Mouse (Mus musculus) adipose tissue, adult 10 weeks (tissue): ENCODE data around the gene Prok1. TPM values are rescaled to one million over a fixed set of nuclear protein-coding genes. Genes with fewer than 3 reads are reported as not detected.

Experiments
- polyA plus RNA-seq: library from polyadenylated mRNA; stranded (reverse); fragments of 350-450 nt; fragmentation: Illumina TruSeq; extraction: RNeasy Lipid Tissue Mini Kit (QIAGEN cat#74804); gene quantifications from one replicate; pipeline ENCODE4 v1.2.3, GENCODE M21; 2014; ENCODE audit warnings: low read depth, low replicate concordance

Prok1 gene
- polyA plus RNA-seq = not detected

GRCm38 (mm10) chr3:107239607-107240006 is at the start of gene Prok1:
Gene Prok1 (minus strand): TSS chr3:107239707.

GRCm38 (mm10) chr3:107278479-107279269 is 39.2 kb upstream of the Prok1 start, which contains the start of gene Lamtor5:
Gene Lamtor5 (plus strand): TSS chr3:107278858.

GRCm38 (mm10) chr3:107230527-107230926 is 9.0 kb downstream of the Prok1 start, which contains the start of gene A630076J17Rik:
Gene A630076J17Rik (plus strand): TSS chr3:107230614.

GRCm38 (mm10) chr3:107221608-107222007 is 17.9 kb downstream of the Prok1 start, which contains the start of gene Cym:
Gene Cym (minus strand): TSS chr3:107221732.

Other genes starting within 250 kb of the Prok1 start
- 0.21 TPM for gene Kcna3, start 203.5 kb downstream of the Prok1 start, polyA plus RNA-seq
- gene Kcna2, start 138.6 kb downstream of the Prok1 start, polyA plus RNA-seq = 0.53 TPM
- not detected for gene Kcna10, start 56.7 kb downstream of the Prok1 start, polyA plus RNA-seq
- gene Cym, start 18.0 kb downstream of the Prok1 start, polyA plus RNA-seq = 0.34 TPM
- not detected for gene A630076J17Rik, start 9.1 kb downstream of the Prok1 start, polyA plus RNA-seq
- gene Lamtor5, start 39.2 kb upstream of the Prok1 start, polyA plus RNA-seq = 112 TPM
- gene Slc16a4, start 51.5 kb upstream of the Prok1 start, polyA plus RNA-seq = 5.4 TPM
- 4.8 TPM for gene Rbm15, start 94.0 kb upstream of the Prok1 start, polyA plus RNA-seq
- 19.9 TPM for gene Kcnc4, start 219.8 kb upstream of the Prok1 start, polyA plus RNA-seq